Mouse (Mus musculus) small intestine, adult 2 months (tissue): ENCODE measurements at regions not wholly inside any gene's neighbourhood (a gene's known extent, or its start where the extent isn't known, plus 50 kb on each side); places are given as distances from the start of the nearest gene placed in this dataset.

Experiments used
- CTCF ChIP-seq: fragments of 200-500 bp; IDR thresholded peaks from 2 replicates; pipeline ENCODE4 v1.5.1; 2012; ENCODE audit warnings: low read depth, mild to moderate bottlenecking, control low read depth, inconsistent platforms, low read length, moderate library complexity, mixed read lengths; ENCODE audit not compliant: insufficient replicate concordance, insufficient read length; ENCODE audit errors: extremely low read depth
- POLR2A ChIP-seq: fragments of 200-500 bp; IDR thresholded peaks from 2 replicates; pipeline ENCODE4 v1.6.1; 2012; ENCODE audit warnings: low read depth, mild to moderate bottlenecking, control low read depth, inconsistent platforms, low read length, moderate library complexity

DNA sequence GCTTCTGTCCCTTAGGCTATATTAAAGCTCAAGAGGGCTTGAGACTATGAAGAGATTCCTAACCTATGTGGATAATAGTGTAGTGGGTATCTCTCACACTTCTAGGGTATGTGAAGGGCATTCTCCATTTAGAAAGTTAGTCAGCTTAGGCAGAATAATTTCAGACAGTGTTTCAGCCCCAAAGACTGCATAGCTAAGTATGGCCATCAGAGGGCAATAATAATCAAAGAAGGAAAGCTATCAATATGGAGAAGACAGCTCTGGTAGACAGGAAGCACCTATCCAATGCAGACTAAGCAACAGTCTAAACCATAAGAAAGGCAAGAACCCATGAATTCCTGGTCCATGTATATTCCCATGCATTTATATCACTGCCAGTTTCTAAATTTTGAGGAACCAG lies 95.0 kb downstream of the Mbl2 start:
- no peak for TF ChIP-seq CTCF
- no peak for TF ChIP-seq POLR2A
